Mouse (Mus musculus) hindbrain, postnatal 0 days (tissue): ENCODE measurements around the gene Mrpl2. TPM values are rescaled to one million over a fixed set of nuclear protein-coding genes. Genes with fewer than 3 reads are reported as not detected.

Experiments used
- ATAC-seq: fragments of 200-750 bp; cut with Nextera tagmentation; 2 replicates; pipeline ENCODE4 v1.8.0; 2017; ENCODE audit warnings: mild to moderate bottlenecking, moderate TSS enrichment, moderate library complexity
- DNase-seq: peaks from one replicate; pipeline ENCODE4 v3.0.0-alpha.2; 2015; ENCODE audit warnings: low spot score
- H3K27ac ChIP-seq: fragments of 300-500 bp; sonication (generic); 2 replicates; pipeline ENCODE4 v1.5.1; 2014; ENCODE audit warnings: mild to moderate bottlenecking
- H3K27me3 ChIP-seq: fragments of 300-500 bp; sonication (generic); 2 replicates; pipeline ENCODE4 v1.6.1; 2014; ENCODE audit warnings: low read length, mixed read lengths; ENCODE audit not compliant: insufficient read depth
- H3K36me3 ChIP-seq: fragments of 300-500 bp; sonication (generic); 2 replicates; pipeline ENCODE4 v1.6.1; 2014; ENCODE audit warnings: low read length, mixed read lengths; ENCODE audit not compliant: insufficient read depth
- H3K4me1 ChIP-seq: fragments of 300-500 bp; sonication (generic); 2 replicates; pipeline ENCODE4 v1.6.1; 2014; ENCODE audit warnings: antibody characterized with exemption, low read length, mixed read lengths; ENCODE audit not compliant: insufficient read depth
- H3K4me2 ChIP-seq: fragments of 300-500 bp; sonication (generic); 2 replicates; pipeline ENCODE4 v1.6.1; 2014; ENCODE audit warnings: low read depth, mild to moderate bottlenecking, low read length, moderate library complexity, mixed read lengths
- H3K4me3 ChIP-seq: fragments of 300-500 bp; sonication (generic); 2 replicates; pipeline ENCODE4 v1.5.1; 2014; ENCODE audit warnings: low read length
- H3K9ac ChIP-seq: fragments of 300-500 bp; sonication (generic); replicated peaks from 2 replicates; pipeline ENCODE4 v1.6.1; 2014; ENCODE audit warnings: mild to moderate bottlenecking, low read length, moderate library complexity, mixed read lengths
- H3K9me3 ChIP-seq: fragments of 300-500 bp; sonication (generic); 2 replicates; pipeline ENCODE4 v1.6.1; 2016; ENCODE audit warnings: low read length, mixed read lengths
- CTCF ChIP-seq: IDR thresholded peaks from 2 replicates; pipeline ENCODE4 v1.5.1; 2016; ENCODE audit warnings: antibody characterized with exemption, control low read depth, low read depth
- WGBS: fragments of 180-500 bp; shearing (Covaris S2); extraction: QIAGEN DNeasy Blood & Tissue Kit; methylation state at CpG from one replicate; pipeline ENCODE4 v1.1.7; 2014; 5-methylcytosine and 5-hydroxymethylcytosine counted together
- polyA plus RNA-seq: library from polyadenylated mRNA; unstranded; fragments of >200 nt; fragmentation: Nextera tagmentation; extraction: Ambion mirVana; gene quantifications from 2 replicates; pipeline ENCODE4 v1.2.1, GENCODE M21; 2015
- total RNA-seq: library from RNA; depleted of rRNA; stranded (reverse); fragments of >200 nt; gene quantifications from 2 replicates; pipeline ENCODE4 v1.2.3, GENCODE M21; 2014

The Mrpl2 gene
- total and polyA plus RNA-seq, 2 experiments from 2014 or later, result 67.2 to 90.2 TPM

GRCm38 (mm10) chr17:46649811-46650210 is 3.8 kb downstream of the Mrpl2 start:
- 34% methylated on average over 15 of the region's 15 CpGs for WGBS
- ATAC-seq, result no peak
- TF ChIP-seq CTCF, result no peak
- Histone ChIP-seq H3K4me1 (peaks cover 20% of the 10 kb centered on the region), H3K9ac (peak overlapping the region; percentile 90), H3K27ac (peak overlapping the region; percentile 97), H3K4me2 (peak overlapping the region; percentile 95), H3K4me3 (peak overlapping the region; percentile 60), H3K36me3 (peaks cover 10% of the 10 kb centered on the region; the same call in 1 of the 2 replicates), H3K9me3 (no peaks in the 10 kb centered on the region), H3K27me3 (no peaks in the 10 kb centered on the region)
- no peak for DNase-seq

DNA sequence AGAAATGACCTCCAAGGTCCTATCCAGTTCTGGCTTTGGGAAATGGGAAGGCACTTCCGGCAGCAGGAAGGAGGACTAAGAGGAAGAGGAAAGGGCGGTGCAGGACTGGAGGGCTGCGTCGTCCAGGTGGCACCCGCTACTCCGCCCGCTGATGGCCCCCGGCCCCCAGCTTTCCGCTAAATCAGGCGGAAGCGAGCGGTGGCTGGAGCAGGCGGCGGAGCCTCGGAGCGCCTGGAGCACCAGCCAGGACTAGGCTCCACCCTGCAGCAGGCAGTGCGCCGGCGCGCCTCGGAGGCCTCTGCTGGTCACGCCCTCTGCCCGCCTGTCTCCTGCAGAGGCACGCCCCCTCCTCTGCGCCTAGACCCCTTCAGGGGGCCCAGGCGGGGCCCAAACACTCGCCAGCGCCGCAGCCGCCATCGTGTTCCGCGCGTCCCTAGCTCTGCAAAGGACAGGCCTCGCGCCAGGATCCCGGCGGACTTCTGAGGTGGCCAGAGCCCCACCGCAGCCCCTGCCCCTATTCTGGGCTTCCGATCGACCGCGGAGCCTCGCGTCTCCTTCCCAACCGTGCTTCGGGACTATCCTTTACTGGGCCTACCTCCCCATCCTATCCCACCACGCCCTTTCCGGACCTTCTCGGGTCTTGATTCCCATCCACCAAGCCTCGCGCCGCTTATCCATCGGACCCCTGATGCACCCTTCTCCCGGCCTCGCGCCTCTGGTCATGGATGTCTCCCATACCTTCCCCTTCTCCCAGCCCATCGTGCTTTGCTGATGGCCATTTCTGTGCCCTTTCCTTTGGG is 4.4 kb downstream of the Mrpl2 start, which contains the start of gene Cul7:
Gene Cul7 (plus strand): TSS at position 106 of the 800 bp plus-strand sequence.
- no peaks in the 10 kb centered on the region for H3K9me3 ChIP-seq
- H3K9ac ChIP-seq, result peak within 1 kb of the TSS; percentile 90
- WGBS, result under 1% methylated on average over 55 of the region's 58 CpGs
- H3K4me2 ChIP-seq, result peak within 1 kb of the TSS; percentile 95
- no peaks in the 10 kb centered on the region for H3K27me3 ChIP-seq
- DNase-seq (peak; percentile 97), ATAC-seq (peak; percentile 94)
- peaks cover 10% of the 10 kb centered on the region for H3K36me3 ChIP-seq
- peak within 1 kb of the TSS; percentile 97 for H3K27ac ChIP-seq
- peak within 1 kb of the TSS; percentile 60 for H3K4me3 ChIP-seq
- TF ChIP-seq CTCF, result no peak
- peaks cover 16% of the 10 kb centered on the region for H3K4me1 ChIP-seq

DNA sequence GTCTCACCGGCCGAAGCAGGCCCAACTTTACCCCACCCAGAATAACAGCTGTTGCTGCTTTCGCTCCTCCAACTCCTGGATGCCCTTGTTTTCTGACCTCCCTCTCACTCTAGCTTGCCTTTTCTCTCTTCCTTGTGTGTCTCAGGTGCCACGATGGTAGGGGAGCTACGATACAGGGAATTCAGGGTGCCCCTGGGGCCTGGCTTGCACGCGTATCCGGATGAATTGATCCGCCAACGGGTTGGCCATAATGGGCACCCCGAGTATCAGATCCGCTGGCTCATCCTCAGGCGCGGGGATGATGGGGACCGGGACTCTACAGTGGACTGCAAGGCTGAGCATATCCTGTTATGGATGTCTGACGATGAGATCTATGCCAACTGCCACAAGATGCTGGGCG is 5.3 kb downstream of the Mrpl2 start:
- peak overlapping the region; percentile 95 for H3K4me2 ChIP-seq
- H3K9ac ChIP-seq, result peak overlapping the region; percentile 90
- H3K4me1 ChIP-seq, result peaks cover 15% of the 10 kb centered on the region
- peak overlapping the region; percentile 60 for H3K4me3 ChIP-seq
- ATAC-seq (no peak), DNase-seq (no peak)
- TF ChIP-seq CTCF, result no peak
- H3K27me3 ChIP-seq, result no peaks in the 10 kb centered on the region
- peaks cover 15% of the 10 kb centered on the region for H3K36me3 ChIP-seq
- H3K27ac ChIP-seq, result peak overlapping the region; percentile 97; the same call in 1 of the 2 replicates
- H3K9me3 ChIP-seq, result no peaks in the 10 kb centered on the region
- 70% methylated on average over 17 of the region's 17 CpGs for WGBS

DNA sequence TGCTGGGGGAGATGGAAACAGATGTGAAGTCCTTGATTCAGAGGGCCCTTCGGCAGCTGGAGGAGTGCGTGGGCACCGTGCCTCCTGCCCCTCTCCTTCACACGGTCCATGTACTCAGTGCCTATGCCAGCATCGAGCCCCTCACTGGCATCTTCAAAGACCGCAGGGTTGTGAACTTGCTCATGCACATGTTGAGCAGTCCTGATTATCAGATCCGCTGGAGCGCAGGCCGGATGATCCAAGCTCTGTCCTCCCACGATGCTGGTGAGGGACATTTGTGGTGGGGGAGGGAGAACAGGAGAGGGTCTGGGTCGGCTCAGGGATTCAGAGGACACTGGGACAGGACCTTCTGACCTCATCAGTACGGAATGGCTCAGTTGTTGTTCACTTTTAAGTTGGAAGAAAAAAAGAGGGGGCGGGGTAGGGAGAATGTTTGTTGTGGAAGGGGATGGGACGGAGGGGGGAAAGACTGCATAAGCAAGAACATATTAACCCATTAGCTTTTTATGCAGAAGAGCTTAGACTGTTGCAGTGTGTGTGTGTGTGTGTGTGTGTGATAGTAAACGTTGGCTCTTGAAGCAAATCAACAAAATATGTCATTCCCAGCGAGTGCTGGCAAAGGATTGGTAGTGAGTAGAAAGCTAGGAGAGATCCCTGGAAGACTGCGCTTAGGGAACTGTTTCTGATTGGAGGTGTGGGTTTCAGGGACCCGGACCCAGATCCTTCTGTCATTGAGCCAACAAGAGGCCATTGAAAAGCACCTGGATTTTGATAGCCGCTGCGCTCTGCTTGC is 5.9 kb downstream of the Mrpl2 start:
- TF ChIP-seq CTCF, result no peak
- H3K27me3 ChIP-seq, result no peaks in the 10 kb centered on the region
- H3K4me1 ChIP-seq, result peaks cover 15% of the 10 kb centered on the region
- H3K9me3 ChIP-seq, result no peaks in the 10 kb centered on the region
- H3K27ac ChIP-seq, result no peak overlapping the region
- DNase-seq (no peak), ATAC-seq (no peak)
- WGBS, result 64% methylated on average over 20 of the region's 20 CpGs
- H3K36me3 ChIP-seq, result peaks cover 15% of the 10 kb centered on the region
- H3K4me3 ChIP-seq, result peak overlapping the region; percentile 60; the same call in 1 of the 2 replicates
- peak overlapping the region; percentile 95 for H3K4me2 ChIP-seq
- H3K9ac ChIP-seq, result peak overlapping the region; percentile 90; the same call in 1 of the 2 replicates

DNA sequence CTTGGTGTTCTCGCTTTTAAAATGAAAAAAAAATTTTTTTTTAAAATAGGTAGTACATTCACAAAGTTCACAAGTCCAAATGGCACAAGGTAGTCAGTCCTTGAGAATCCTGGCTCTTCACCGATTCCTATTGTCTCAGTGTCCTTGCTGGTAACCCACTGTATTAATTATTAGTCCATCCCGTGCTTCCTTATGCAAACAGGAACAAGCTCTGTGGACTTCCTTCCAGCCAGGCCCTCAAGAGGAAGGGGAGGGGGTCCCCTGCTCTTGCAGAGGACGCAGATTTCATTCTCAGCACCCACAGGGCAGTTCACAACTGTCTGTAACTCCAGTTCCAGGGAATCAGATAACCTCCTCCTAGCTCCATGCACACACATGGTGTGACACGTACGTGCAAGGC is 10.0 kb downstream of the Mrpl2 start:
- no peak for TF ChIP-seq CTCF
- 83% methylated on average over 6 of the region's 6 CpGs for WGBS
- no peak for ATAC-seq

DNA sequence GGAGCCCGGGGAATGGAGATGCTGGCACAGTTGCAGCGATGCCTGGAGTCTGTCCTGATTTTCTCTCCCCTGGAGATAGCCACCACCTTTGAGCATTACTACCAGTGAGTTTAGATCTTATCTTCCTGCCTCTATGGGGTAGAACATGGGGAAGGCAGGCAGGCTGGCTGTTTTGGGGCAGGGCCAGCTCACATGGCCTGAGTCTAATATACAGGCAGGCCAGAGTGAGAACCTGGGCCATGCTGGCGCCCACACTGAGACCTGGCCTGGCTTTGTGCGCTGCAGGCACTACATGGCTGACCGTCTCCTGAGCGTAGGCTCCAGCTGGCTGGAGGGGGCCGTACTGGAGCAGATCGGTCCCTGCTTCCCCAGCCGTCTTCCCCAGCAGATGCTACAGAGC is 15.3 kb downstream of the Mrpl2 start:
- H3K4me2 ChIP-seq, result no peak overlapping the region
- H3K36me3 ChIP-seq, result peaks cover 61% of the 10 kb centered on the region
- H3K4me1 ChIP-seq, result no peaks in the 10 kb centered on the region
- DNase-seq, result no peak
- H3K27me3 ChIP-seq, result no peaks in the 10 kb centered on the region
- WGBS, result 90% methylated on average over 9 of the region's 9 CpGs
- no peak for ATAC-seq
- no peak overlapping the region for H3K4me3 ChIP-seq
- H3K27ac ChIP-seq, result no peak overlapping the region
- no peak for TF ChIP-seq CTCF
- no peaks in the 10 kb centered on the region for H3K9me3 ChIP-seq
- H3K9ac ChIP-seq, result no peak overlapping the region

More for the DNA sequence above, 10.0 kb downstream of the Mrpl2 start:
- H3K4me2 ChIP-seq, result no peak overlapping the region
- H3K4me3 ChIP-seq, result no peak overlapping the region
- H3K27ac ChIP-seq, result no peak overlapping the region
- H3K27me3 ChIP-seq, result no peaks in the 10 kb centered on the region
- H3K9me3 ChIP-seq, result no peaks in the 10 kb centered on the region
- no peak overlapping the region for H3K9ac ChIP-seq
- DNase-seq, result no peak
- peaks cover 11% of the 10 kb centered on the region for H3K4me1 ChIP-seq
- peaks cover 40% of the 10 kb centered on the region for H3K36me3 ChIP-seq
